In genomic region chr2:156285161-156285560, GRCm38 (mm10) we compare ENCODE assay signal across 35 mouse cellular contexts.
"Had no signal": no experiment of that assay in that cellular context is flagged by ENCODE, and none has a peak within 500 bp of the region (broad histone marks: within the 10 kb centered on the region; RNA-seq: fewer than 3 reads in every experiment).

No protein-coding gene starts in this region.

- H3K27me3 ChIP-seq: heart, embryonic 12.5 days; heart, embryonic 13.5 days; heart, embryonic 15.5 days; hindbrain, embryonic 12.5 days; hindbrain, embryonic 13.5 days; hindbrain, embryonic 15.5 days; intestine, embryonic 15.5 days; kidney, embryonic 15.5 days had no signal

- H3K27ac ChIP-seq: heart, adult 2 months; heart, embryonic 10.5 days; heart, embryonic 13.5 days; heart, embryonic 15.5 days; hindbrain, embryonic 10.5 days; hindbrain, embryonic 12.5 days; hindbrain, embryonic 13.5 days; hindbrain, embryonic 14.5 days; hindbrain, embryonic 15.5 days; hindbrain, postnatal 0 days; intestine, embryonic 15.5 days; kidney, embryonic 15.5 days; kidney, postnatal 0 days had no signal

- H3K9me3 ChIP-seq: heart, embryonic 10.5 days; heart, embryonic 12.5 days; heart, embryonic 13.5 days; heart, embryonic 15.5 days; hindbrain, embryonic 10.5 days; hindbrain, embryonic 12.5 days; hindbrain, embryonic 13.5 days; hindbrain, embryonic 15.5 days; intestine, embryonic 15.5 days; kidney, embryonic 15.5 days had no signal

- ATAC-seq: hindbrain, embryonic 16.5 days; hindbrain, postnatal 0 days; inflammation-experienced regulatory T-cells, adult 6 months; intestine, embryonic 15.5 days; intestine, embryonic 16.5 days; intestine, postnatal 0 days had no signal

- DNase-seq: heart, adult 18-20 months; heart, adult 2 months; heart, postnatal 10 days; heart, postnatal 14 days; heart, postnatal 36 days; heart, postnatal 4 days; kidney, adult 11 months; kidney, adult 18-20 months; kidney, adult 2 months; kidney, adult 8-10 months; kidney, adult 9 months; kidney, postnatal 10 days; kidney, postnatal 14 days; kidney, postnatal 25 days; kidney, postnatal 36 days; kidney, postnatal 4 days; layer of hippocampus, adult 9-11 months had no signal

- H3K9ac ChIP-seq: heart, embryonic 12.5 days; heart, embryonic 13.5 days; heart, embryonic 15.5 days; hindbrain, embryonic 12.5 days; hindbrain, embryonic 13.5 days; hindbrain, embryonic 14.5 days; hindbrain, embryonic 15.5 days; intestine, embryonic 15.5 days; kidney, embryonic 15.5 days had no signal

- H3K4me3 ChIP-seq: heart, adult 2 months; heart, embryonic 10.5 days; heart, embryonic 12.5 days; heart, embryonic 13.5 days; heart, embryonic 15.5 days; hindbrain, embryonic 10.5 days; hindbrain, embryonic 12.5 days; hindbrain, embryonic 13.5 days; hindbrain, embryonic 15.5 days; intestine, embryonic 15.5 days; kidney, embryonic 15.5 days had no signal

- H3K4me1 ChIP-seq: hindbrain, embryonic 10.5 days; hindbrain, embryonic 12.5 days; hindbrain, embryonic 13.5 days; hindbrain, embryonic 15.5 days; intestine, embryonic 15.5 days; kidney, embryonic 15.5 days had no signal

- H3K4me2 ChIP-seq: heart, embryonic 11.5 days; heart, embryonic 12.5 days; heart, embryonic 13.5 days; heart, embryonic 15.5 days; hindbrain, embryonic 12.5 days; hindbrain, embryonic 13.5 days; hindbrain, embryonic 14.5 days; hindbrain, embryonic 15.5 days; intestine, embryonic 15.5 days; kidney, embryonic 15.5 days had no signal
